Mouse (Mus musculus) right cerebral cortex, adult 18-20 months (tissue): Measurements from ENCODE around the gene Runx2.

Source experiments
- DNase-seq: peaks from one replicate; pipeline ENCODE4 v3.0.0; 2022; ENCODE audit warnings: mixed read lengths

Runx2 gene

GRCm38 (mm10) chr17:44654503-44654902, 160.1 kb downstream of the Runx2 start:
- DNase-seq: no peak

- DNase-seq: no peak
Observed at GRCm38 (mm10) chr17:44653081-44653480, 161.5 kb downstream of the Runx2 start.

GRCm38 (mm10) chr17:44652054-44652453, 162.5 kb downstream of the Runx2 start:
- DNase-seq: no peak

DNA sequence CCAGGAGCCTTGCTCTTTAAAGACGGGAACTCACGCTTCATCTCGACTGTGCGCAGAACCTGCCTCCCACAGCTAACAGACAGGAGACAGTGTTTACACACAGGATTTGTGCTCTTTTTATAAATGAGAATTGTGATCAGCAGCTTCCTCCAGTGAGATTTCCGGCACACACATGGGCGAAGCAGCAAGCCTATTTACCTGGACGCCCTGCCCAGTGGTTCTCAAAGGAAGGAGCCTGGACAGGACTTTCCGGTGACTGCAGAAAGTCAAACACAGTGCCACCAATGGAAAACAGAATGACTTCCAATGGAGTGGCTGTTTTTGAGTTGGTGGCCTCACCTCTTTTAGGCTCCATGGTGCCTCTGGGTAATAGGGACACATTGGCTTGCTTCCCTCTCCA, 163.0 kb downstream of the Runx2 start:
- no peak for DNase-seq

GRCm38 (mm10) chr17:44650431-44650830, 164.2 kb downstream of the Runx2 start:
- DNase-seq: no peak

- no peak for DNase-seq
Observed at GRCm38 (mm10) chr17:44649056-44649455, 165.5 kb downstream of the Runx2 start.

DNA sequence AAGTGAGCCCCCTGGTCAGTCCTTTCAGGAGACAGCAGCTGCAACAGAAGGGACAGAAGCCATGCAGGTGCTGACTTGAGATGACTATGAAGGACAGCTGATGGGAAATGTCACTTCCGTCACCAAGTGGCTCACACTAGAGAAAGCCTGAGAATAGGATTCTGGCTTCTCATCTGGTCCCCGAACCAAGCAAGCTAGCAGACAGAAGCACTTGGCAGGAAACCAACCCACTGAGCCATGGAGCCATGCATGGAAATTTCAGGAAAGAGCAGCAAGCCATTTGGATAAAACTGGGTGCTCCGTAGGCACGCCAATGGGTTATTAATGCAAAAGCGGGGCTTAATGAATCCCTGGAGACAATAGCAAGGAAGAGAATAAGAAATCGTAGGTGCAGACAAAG, 166.7 kb downstream of the Runx2 start:
- DNase-seq: no peak

DNA sequence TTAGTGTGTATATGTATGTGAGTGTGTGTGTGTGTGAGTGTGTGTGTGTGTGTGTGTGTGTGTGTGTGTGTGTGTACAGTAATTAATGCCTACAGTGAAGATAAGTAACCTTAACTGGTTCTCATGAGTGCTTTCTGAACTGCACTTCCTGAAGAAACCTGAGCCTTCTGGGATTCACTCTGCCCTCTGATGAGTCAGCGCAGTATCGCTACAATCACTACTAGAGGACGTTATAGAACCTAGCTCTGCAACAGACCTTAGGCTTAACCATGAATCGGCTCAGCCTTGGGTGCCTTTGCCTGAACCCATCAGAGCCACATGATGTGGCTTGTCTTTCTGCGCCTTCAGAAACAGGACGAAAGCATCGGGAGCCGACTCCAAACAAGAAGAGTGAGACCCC, 169.5 kb downstream of the Runx2 start:
- no peak for DNase-seq

GRCm38 (mm10) chr17:44643260-44643659, 171.3 kb downstream of the Runx2 start:
- DNase-seq: no peak

DNA sequence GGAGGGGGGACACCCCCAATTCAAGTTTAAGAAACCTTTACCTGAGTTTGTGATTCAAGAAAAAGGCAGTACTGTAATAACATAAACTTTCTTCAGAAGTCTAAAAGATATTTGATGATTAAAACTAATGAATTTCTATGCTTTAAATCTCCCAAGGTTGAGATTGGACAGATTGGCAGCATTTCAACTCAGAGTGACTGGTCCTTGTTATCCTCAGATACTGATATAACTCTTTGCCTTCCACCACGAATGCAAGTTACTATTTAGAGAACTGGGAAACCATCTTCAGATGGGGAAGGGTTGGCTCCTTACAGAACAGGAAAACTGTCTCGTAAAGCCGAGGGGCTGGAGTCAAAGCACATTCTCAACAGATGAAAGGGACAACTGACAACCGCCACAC, 172.5 kb downstream of the Runx2 start:
- no peak for DNase-seq

- no peak for DNase-seq
Observed at GRCm38 (mm10) chr17:44640910-44641309, 173.7 kb downstream of the Runx2 start.

- DNase-seq: no peak
Observed at GRCm38 (mm10) chr17:44639446-44639845, 175.2 kb downstream of the Runx2 start.

DNA sequence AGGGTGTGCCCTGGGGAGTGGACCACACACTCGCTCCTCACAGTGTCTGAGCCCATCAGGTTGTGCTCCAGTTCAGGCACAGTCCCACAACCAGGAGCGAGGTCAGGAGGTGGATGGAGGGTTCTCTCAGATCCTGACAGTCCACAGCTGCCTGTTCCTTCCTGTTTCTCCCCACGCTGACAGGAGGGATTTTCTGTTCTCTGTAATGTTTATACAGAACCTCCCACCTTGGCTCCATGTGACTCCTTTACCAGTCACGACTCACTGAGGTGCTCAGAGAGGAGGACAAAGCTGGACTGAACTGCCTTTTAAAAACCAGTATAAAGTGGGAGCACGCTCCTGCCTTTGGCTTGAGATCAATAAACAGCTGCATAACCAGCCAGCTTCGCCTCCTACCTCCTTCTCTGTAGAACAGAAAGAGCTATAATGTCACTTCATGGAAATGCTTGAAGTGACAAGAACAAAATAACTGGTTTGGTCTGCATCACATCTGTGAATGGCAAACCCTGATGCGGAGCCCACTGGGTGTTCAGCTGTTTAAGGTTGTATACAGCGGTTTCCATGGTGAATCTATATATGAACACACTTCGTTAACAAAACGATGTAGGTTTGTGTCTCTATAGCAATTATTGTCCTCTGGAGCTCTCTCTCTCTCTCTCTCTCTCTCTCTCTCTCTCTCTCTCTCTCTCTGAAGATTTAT, 177.3 kb downstream of the Runx2 start:
- peak; percentile 78 for DNase-seq

DNA sequence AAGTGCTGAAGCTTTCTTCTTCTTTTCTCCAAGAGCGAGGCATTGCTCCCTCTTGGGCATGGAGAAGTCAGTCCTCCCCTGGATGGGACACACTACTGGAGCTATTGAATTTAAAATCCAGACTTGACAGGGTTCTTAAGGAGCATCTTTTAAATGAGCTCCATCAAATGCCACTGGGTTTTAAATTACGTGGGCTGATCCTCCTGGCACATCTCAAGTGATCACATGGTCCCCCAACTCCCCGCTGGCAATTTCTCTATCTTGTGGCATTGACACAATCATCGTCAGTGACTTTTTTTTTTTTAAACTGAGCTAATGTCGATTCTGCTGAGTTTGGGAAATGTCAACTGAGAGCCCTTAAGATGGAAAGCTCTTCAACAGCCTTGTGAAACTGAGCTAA, 180.1 kb downstream of the Runx2 start:
- DNase-seq: no peak

- DNase-seq: no peak
Observed at GRCm38 (mm10) chr17:44633607-44634415, 180.8 kb downstream of the Runx2 start.

GRCm38 (mm10) chr17:44632941-44633340, 181.7 kb downstream of the Runx2 start:
- no peak for DNase-seq

- no peak for DNase-seq
Observed at GRCm38 (mm10) chr17:44632292-44632691, 182.3 kb downstream of the Runx2 start.

DNA sequence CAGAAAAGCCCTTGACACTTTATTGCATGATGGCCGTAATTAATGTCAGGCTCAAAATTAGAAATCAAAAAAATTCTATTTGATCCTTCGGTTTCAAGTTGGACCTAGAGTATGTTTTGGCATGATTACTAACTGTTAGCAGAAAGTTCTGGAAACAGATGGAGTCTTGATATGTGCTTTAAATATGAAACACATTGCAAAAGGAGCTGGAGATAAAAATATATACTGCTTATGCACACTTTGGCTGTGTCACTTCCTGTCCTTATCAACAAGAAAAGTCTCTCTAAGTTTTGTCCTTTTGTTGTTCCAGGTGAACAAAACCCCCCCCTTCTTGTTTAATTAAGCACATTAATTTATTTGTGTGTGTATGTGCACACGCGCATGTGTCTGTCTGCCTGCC, 183.0 kb downstream of the Runx2 start:
- no peak for DNase-seq

DNA sequence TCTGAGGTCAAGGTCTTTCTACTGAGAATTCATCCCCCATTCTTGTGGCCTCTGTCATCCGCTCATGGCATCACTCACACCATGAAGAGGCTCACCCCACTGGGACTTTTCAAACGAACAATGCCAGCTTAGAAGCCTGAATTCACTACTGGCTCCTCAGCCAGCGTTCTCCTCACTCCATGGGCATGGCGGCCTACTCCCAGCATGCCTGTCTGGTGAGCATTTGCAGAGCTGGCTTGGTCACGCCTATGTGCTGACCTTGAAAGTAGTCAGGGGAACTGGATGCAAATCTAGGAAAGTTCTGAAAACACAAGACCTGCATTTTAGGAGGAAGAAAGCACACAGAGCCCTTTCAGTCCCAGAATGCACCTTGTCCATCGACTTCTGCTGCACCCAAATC, 187.3 kb downstream of the Runx2 start:
- no peak for DNase-seq

- DNase-seq: no peak
Observed at GRCm38 (mm10) chr17:44623707-44624106, 190.9 kb downstream of the Runx2 start.

GRCm38 (mm10) chr17:44623271-44623670, 191.3 kb downstream of the Runx2 start:
- DNase-seq: peak; percentile 34

- no peak for DNase-seq
Observed at GRCm38 (mm10) chr17:44620456-44620855, 194.1 kb downstream of the Runx2 start.

GRCm38 (mm10) chr17:44618691-44619090, 195.9 kb downstream of the Runx2 start:
- DNase-seq: peak; percentile 60

GRCm38 (mm10) chr17:44618175-44618574, 196.4 kb downstream of the Runx2 start:
- DNase-seq: peak; percentile 90
